Mouse (Mus musculus): ENCODE data around the gene Arid3c. TPM values are rescaled to one million over a fixed set of nuclear protein-coding genes. Genes with fewer than 3 reads are reported as not detected.
"Not testable (repeated sequence)": the region's sequence is repeated elsewhere in the genome, so short reads cannot be mapped to it uniquely, and the experiment has no call there.

Arid3c gene
- not detected in 2 replicates for polyA plus RNA-seq (2014; fragmentation: Nextera tagmentation; extraction: Ambion mirVana)

- Histone ChIP-seq H3K4me1 (ENCODE audit: control insufficient read depth, insufficient read depth, low read length) (peaks cover 5% of the 10 kb centered on the region), H3K9me3 (ENCODE audit: control insufficient read depth, low read length) (no peaks in the 10 kb centered on the region), H3K4me2 (ENCODE audit: low read depth, severe bottlenecking) (peak within 1 kb of the TSS; percentile 43), H3K9ac (ENCODE audit: low read length) (no peak within 1 kb of the TSS), H3K4me3 (ENCODE audit: low read depth, low read length) (peak within 1 kb of the TSS; percentile 29), H3K27ac (replicated peaks; ENCODE audit: low read depth, low read length) (no peak within 1 kb of the TSS), H3K27me3 (ENCODE audit: control insufficient read depth, insufficient read depth, low read length) (peaks cover 66% of the 10 kb centered on the region), H3K36me3 (ENCODE audit: control insufficient read depth, insufficient read depth, low read length) (no peaks in the 10 kb centered on the region)
- ATAC-seq (ENCODE audit: insufficient number of reproducible peaks, low FRiP score, low TSS enrichment, low read depth) = no peak
- 4% methylated on average over 39 of the region's 50 CpGs for WGBS
- no peak for DNase-seq (ENCODE audit: low spot score)
Observed at GRCm38 (mm10) chr4:41731052-41731765, at the start of gene Arid3c. Arid3c (minus strand) TSS chr4:41731142.

- not testable (repeated sequence) for H3K4me1 ChIP-seq (ENCODE audit: control insufficient read depth, insufficient read depth, low read length); H3K9ac ChIP-seq (ENCODE audit: low read length); H3K27me3 ChIP-seq (ENCODE audit: control insufficient read depth, insufficient read depth, low read length); H3K4me2 ChIP-seq (ENCODE audit: low read depth, severe bottlenecking); H3K27ac ChIP-seq (replicated peaks; ENCODE audit: low read depth, low read length); H3K9me3 ChIP-seq (ENCODE audit: control insufficient read depth, low read length); ATAC-seq (ENCODE audit: insufficient number of reproducible peaks, low FRiP score, low TSS enrichment, low read depth); H3K36me3 ChIP-seq (ENCODE audit: control insufficient read depth, insufficient read depth, low read length); H3K4me3 ChIP-seq (ENCODE audit: low read depth, low read length); DNase-seq (ENCODE audit: low spot score)
- 85% methylated on average over 1 of the region's 1 CpGs for WGBS
Observed at GRCm38 (mm10) chr4:41775840-41776239, 44.9 kb upstream of the Arid3c start.

- not testable (repeated sequence) for H3K9ac ChIP-seq (ENCODE audit: low read length); H3K4me1 ChIP-seq (ENCODE audit: control insufficient read depth, insufficient read depth, low read length); ATAC-seq (ENCODE audit: insufficient number of reproducible peaks, low FRiP score, low TSS enrichment, low read depth); H3K36me3 ChIP-seq (ENCODE audit: control insufficient read depth, insufficient read depth, low read length); DNase-seq (ENCODE audit: low spot score); H3K9me3 ChIP-seq (ENCODE audit: control insufficient read depth, low read length); H3K4me2 ChIP-seq (ENCODE audit: low read depth, severe bottlenecking); H3K27me3 ChIP-seq (ENCODE audit: control insufficient read depth, insufficient read depth, low read length); H3K27ac ChIP-seq (replicated peaks; ENCODE audit: low read depth, low read length)
- 61% methylated on average over 3 of the region's 3 CpGs for WGBS
- H3K4me3 ChIP-seq (ENCODE audit: low read depth, low read length) = 0 out of 2 replicates have a peak overlapping the region, but pooled peaks have one; percentile 5
Observed at GRCm38 (mm10) chr4:41774506-41774905, 43.6 kb upstream of the Arid3c start.

- H3K36me3 ChIP-seq (ENCODE audit: control insufficient read depth, insufficient read depth, low read length); H3K4me1 ChIP-seq (ENCODE audit: control insufficient read depth, insufficient read depth, low read length); H3K27ac ChIP-seq (replicated peaks; ENCODE audit: low read depth, low read length); ATAC-seq (ENCODE audit: insufficient number of reproducible peaks, low FRiP score, low TSS enrichment, low read depth); H3K9me3 ChIP-seq (ENCODE audit: control insufficient read depth, low read length); H3K27me3 ChIP-seq (ENCODE audit: control insufficient read depth, insufficient read depth, low read length); H3K9ac ChIP-seq (ENCODE audit: low read length): not testable (repeated sequence)
- DNase-seq (ENCODE audit: low spot score) = peak; percentile 88
- Histone ChIP-seq H3K4me2 (ENCODE audit: low read depth, severe bottlenecking) (peak within 1 kb of the TSS; percentile 36; the same call in 1 of the 2 replicates), H3K4me3 (ENCODE audit: low read depth, low read length) (peak within 1 kb of the TSS; percentile 23; the same call in 1 of the 2 replicates)
- 1% methylated on average over 12 of the region's 14 CpGs for WGBS
Observed at GRCm38 (mm10) chr4:41774002-41774401, 43.1 kb upstream of the Arid3c start, which contains the start of gene Ccl27a. Ccl27a (minus strand) TSS chr4:41774247.

GRCm38 (mm10) chr4:41773502-41773901, 42.6 kb upstream of the Arid3c start:
- H3K9ac ChIP-seq (ENCODE audit: low read length); H3K27ac ChIP-seq (replicated peaks; ENCODE audit: low read depth, low read length); H3K4me1 ChIP-seq (ENCODE audit: control insufficient read depth, insufficient read depth, low read length); ATAC-seq (ENCODE audit: insufficient number of reproducible peaks, low FRiP score, low TSS enrichment, low read depth); H3K27me3 ChIP-seq (ENCODE audit: control insufficient read depth, insufficient read depth, low read length); H3K9me3 ChIP-seq (ENCODE audit: control insufficient read depth, low read length); H3K36me3 ChIP-seq (ENCODE audit: control insufficient read depth, insufficient read depth, low read length): not testable (repeated sequence)
- H3K4me2 ChIP-seq (ENCODE audit: low read depth, severe bottlenecking) = peak overlapping the region; percentile 33; the same call in 1 of the 2 replicates
- WGBS = under 1% methylated on average over 14 of the region's 25 CpGs
- H3K4me3 ChIP-seq (ENCODE audit: low read depth, low read length) = peak overlapping the region; percentile 23; the same call in 1 of the 2 replicates
- peak; percentile 71 for DNase-seq (ENCODE audit: low spot score)

- H3K27ac ChIP-seq (replicated peaks; ENCODE audit: low read depth, low read length); DNase-seq (ENCODE audit: low spot score); H3K27me3 ChIP-seq (ENCODE audit: control insufficient read depth, insufficient read depth, low read length); ATAC-seq (ENCODE audit: insufficient number of reproducible peaks, low FRiP score, low TSS enrichment, low read depth); H3K9ac ChIP-seq (ENCODE audit: low read length); H3K9me3 ChIP-seq (ENCODE audit: control insufficient read depth, low read length); H3K4me1 ChIP-seq (ENCODE audit: control insufficient read depth, insufficient read depth, low read length); H3K36me3 ChIP-seq (ENCODE audit: control insufficient read depth, insufficient read depth, low read length): not testable (repeated sequence)
- WGBS = 2% methylated on average over 7 of the region's 16 CpGs
- peak overlapping the region; percentile 12; the same call in 1 of the 2 replicates for H3K4me3 ChIP-seq (ENCODE audit: low read depth, low read length)
- H3K4me2 ChIP-seq (ENCODE audit: low read depth, severe bottlenecking) = peak overlapping the region; percentile 36; the same call in 1 of the 2 replicates
Observed at GRCm38 (mm10) chr4:41772946-41773345, 42.0 kb upstream of the Arid3c start.

GRCm38 (mm10) chr4:41767301-41767700, 36.4 kb upstream of the Arid3c start:
- 83% methylated on average over 10 of the region's 10 CpGs for WGBS
- not testable (repeated sequence) for ATAC-seq (ENCODE audit: insufficient number of reproducible peaks, low FRiP score, low TSS enrichment, low read depth); H3K4me3 ChIP-seq (ENCODE audit: low read depth, low read length)

GRCm38 (mm10) chr4:41763176-41763575, 32.2 kb upstream of the Arid3c start:
- DNase-seq (ENCODE audit: low spot score); H3K9me3 ChIP-seq (ENCODE audit: control insufficient read depth, low read length); H3K9ac ChIP-seq (ENCODE audit: low read length); H3K4me3 ChIP-seq (ENCODE audit: low read depth, low read length); ATAC-seq (ENCODE audit: insufficient number of reproducible peaks, low FRiP score, low TSS enrichment, low read depth); H3K27me3 ChIP-seq (ENCODE audit: control insufficient read depth, insufficient read depth, low read length); H3K36me3 ChIP-seq (ENCODE audit: control insufficient read depth, insufficient read depth, low read length): not testable (repeated sequence)
- 56% methylated on average over 4 of the region's 6 CpGs for WGBS
- peak overlapping the region; percentile 90 for H3K4me2 ChIP-seq (ENCODE audit: low read depth, severe bottlenecking)
- peak overlapping the region; percentile 97 for H3K27ac ChIP-seq (replicated peaks; ENCODE audit: low read depth, low read length)
- H3K4me1 ChIP-seq (ENCODE audit: control insufficient read depth, insufficient read depth, low read length) = peaks cover 25% of the 10 kb centered on the region

More at GRCm38 (mm10) chr4:41767301-41767700, 36.4 kb upstream of the Arid3c start:
- not testable (repeated sequence) for H3K9me3 ChIP-seq (ENCODE audit: control insufficient read depth, low read length); H3K27ac ChIP-seq (replicated peaks; ENCODE audit: low read depth, low read length); H3K27me3 ChIP-seq (ENCODE audit: control insufficient read depth, insufficient read depth, low read length); DNase-seq (ENCODE audit: low spot score); H3K9ac ChIP-seq (ENCODE audit: low read length); H3K4me2 ChIP-seq (ENCODE audit: low read depth, severe bottlenecking); H3K4me1 ChIP-seq (ENCODE audit: control insufficient read depth, insufficient read depth, low read length); H3K36me3 ChIP-seq (ENCODE audit: control insufficient read depth, insufficient read depth, low read length)
